Mouse (Mus musculus): ENCODE measurements around the gene Med13l. TPM values are rescaled to one million over a fixed set of nuclear protein-coding genes. Genes with fewer than 3 reads are reported as not detected.

Gene Med13l
- polyA plus RNA-seq, 1 experiment from 2014 or later: 18.6 TPM

GRCm38 (mm10) chr5:118622346-118622745, 61.9 kb downstream of the Med13l start:
- H3K27me3 ChIP-seq (ENCODE audit: control insufficient read depth, insufficient read depth, low read length): no peaks in the 10 kb centered on the region
- no peak overlapping the region for H3K4me3 ChIP-seq (ENCODE audit: low read depth, low read length)
- H3K9ac ChIP-seq (replicated peaks; ENCODE audit: low read depth, low read length): no peak overlapping the region
- H3K4me1 ChIP-seq (ENCODE audit: control insufficient read depth, insufficient read depth, low read length): peaks cover 35% of the 10 kb centered on the region
- WGBS: 89% methylated on average over 5 of the region's 5 CpGs
- no peak for ATAC-seq (ENCODE audit: low read depth)
- no peaks in the 10 kb centered on the region for H3K9me3 ChIP-seq (ENCODE audit: control insufficient read depth, low read length)
- no peak overlapping the region for H3K4me2 ChIP-seq (ENCODE audit: low read depth, low read length)
- H3K36me3 ChIP-seq (ENCODE audit: control insufficient read depth, insufficient read depth, low read length): no peaks in the 10 kb centered on the region
- H3K27ac ChIP-seq (ENCODE audit: low read depth, low read length): no peak overlapping the region

GRCm38 (mm10) chr5:118623797-118624196, 63.3 kb downstream of the Med13l start:
- Histone ChIP-seq H3K4me3 (ENCODE audit: low read depth, low read length) (no peak overlapping the region), H3K4me2 (ENCODE audit: low read depth, low read length) (no peak overlapping the region), H3K27ac (ENCODE audit: low read depth, low read length) (no peak overlapping the region), H3K27me3 (ENCODE audit: control insufficient read depth, insufficient read depth, low read length) (no peaks in the 10 kb centered on the region), H3K36me3 (ENCODE audit: control insufficient read depth, insufficient read depth, low read length) (no peaks in the 10 kb centered on the region), H3K9ac (replicated peaks; ENCODE audit: low read depth, low read length) (no peak overlapping the region), H3K4me1 (ENCODE audit: control insufficient read depth, insufficient read depth, low read length) (peaks cover 22% of the 10 kb centered on the region), H3K9me3 (ENCODE audit: control insufficient read depth, low read length) (no peaks in the 10 kb centered on the region)
- no peak for ATAC-seq (ENCODE audit: low read depth)
- WGBS: 69% methylated on average over 5 of the region's 5 CpGs

- H3K4me2 ChIP-seq (ENCODE audit: low read depth, low read length): no peak overlapping the region
- H3K27ac ChIP-seq (ENCODE audit: low read depth, low read length): no peak overlapping the region
- no peak overlapping the region for H3K9ac ChIP-seq (replicated peaks; ENCODE audit: low read depth, low read length)
- peaks cover 4% of the 10 kb centered on the region; the same call in 1 of the 2 replicates for H3K4me1 ChIP-seq (ENCODE audit: control insufficient read depth, insufficient read depth, low read length)
- H3K4me3 ChIP-seq (ENCODE audit: low read depth, low read length): no peak overlapping the region
- no peak for ATAC-seq (ENCODE audit: low read depth)
- H3K36me3 ChIP-seq (ENCODE audit: control insufficient read depth, insufficient read depth, low read length): no peaks in the 10 kb centered on the region
- H3K27me3 ChIP-seq (ENCODE audit: control insufficient read depth, insufficient read depth, low read length): no peaks in the 10 kb centered on the region
- no peaks in the 10 kb centered on the region for H3K9me3 ChIP-seq (ENCODE audit: control insufficient read depth, low read length)
- WGBS: 88% methylated on average over 5 of the region's 5 CpGs
Measured at GRCm38 (mm10) chr5:118627630-118628029, 67.2 kb downstream of the Med13l start.

DNA sequence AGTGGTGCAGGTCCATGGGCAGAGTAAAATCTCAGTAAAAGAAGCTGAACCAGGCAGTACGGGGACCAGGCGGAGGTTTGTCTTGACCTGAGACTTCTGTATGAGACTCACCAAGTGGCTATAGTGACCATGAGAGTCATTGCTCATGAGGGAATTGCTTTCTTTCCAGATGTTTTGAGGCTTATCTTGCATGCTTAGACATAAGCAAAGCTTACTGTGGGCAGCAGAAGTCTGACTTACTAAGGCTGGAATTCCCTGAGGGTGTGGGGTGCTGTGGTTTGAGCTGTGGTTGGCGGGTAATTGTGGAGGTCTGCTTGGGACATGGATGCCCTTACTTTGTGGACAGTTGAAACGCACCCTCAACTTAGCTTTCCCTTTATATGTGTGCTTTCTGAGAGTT, 67.7 kb downstream of the Med13l start:
- no peak overlapping the region for H3K4me3 ChIP-seq (ENCODE audit: low read depth, low read length)
- no peak overlapping the region for H3K9ac ChIP-seq (replicated peaks; ENCODE audit: low read depth, low read length)
- H3K27me3 ChIP-seq (ENCODE audit: control insufficient read depth, insufficient read depth, low read length): no peaks in the 10 kb centered on the region
- 94% methylated on average over 4 of the region's 4 CpGs for WGBS
- no peaks in the 10 kb centered on the region for H3K9me3 ChIP-seq (ENCODE audit: control insufficient read depth, low read length)
- H3K4me2 ChIP-seq (ENCODE audit: low read depth, low read length): no peak overlapping the region
- ATAC-seq (ENCODE audit: low read depth): no peak
- H3K36me3 ChIP-seq (ENCODE audit: control insufficient read depth, insufficient read depth, low read length): no peaks in the 10 kb centered on the region
- no peak overlapping the region for H3K27ac ChIP-seq (ENCODE audit: low read depth, low read length)
- H3K4me1 ChIP-seq (ENCODE audit: control insufficient read depth, insufficient read depth, low read length): peaks cover 4% of the 10 kb centered on the region; the same call in 1 of the 2 replicates

GRCm38 (mm10) chr5:118632346-118632745, 71.9 kb downstream of the Med13l start:
- no peaks in the 10 kb centered on the region for H3K9me3 ChIP-seq (ENCODE audit: control insufficient read depth, low read length)
- no peak overlapping the region for H3K27ac ChIP-seq (ENCODE audit: low read depth, low read length)
- H3K9ac ChIP-seq (replicated peaks; ENCODE audit: low read depth, low read length): no peak overlapping the region
- no peaks in the 10 kb centered on the region for H3K27me3 ChIP-seq (ENCODE audit: control insufficient read depth, insufficient read depth, low read length)
- WGBS: 85% methylated on average over 8 of the region's 8 CpGs
- no peak overlapping the region for H3K4me2 ChIP-seq (ENCODE audit: low read depth, low read length)
- H3K4me1 ChIP-seq (ENCODE audit: control insufficient read depth, insufficient read depth, low read length): peaks cover 10% of the 10 kb centered on the region
- ATAC-seq (ENCODE audit: low read depth): no peak
- no peaks in the 10 kb centered on the region for H3K36me3 ChIP-seq (ENCODE audit: control insufficient read depth, insufficient read depth, low read length)
- no peak overlapping the region for H3K4me3 ChIP-seq (ENCODE audit: low read depth, low read length)

DNA sequence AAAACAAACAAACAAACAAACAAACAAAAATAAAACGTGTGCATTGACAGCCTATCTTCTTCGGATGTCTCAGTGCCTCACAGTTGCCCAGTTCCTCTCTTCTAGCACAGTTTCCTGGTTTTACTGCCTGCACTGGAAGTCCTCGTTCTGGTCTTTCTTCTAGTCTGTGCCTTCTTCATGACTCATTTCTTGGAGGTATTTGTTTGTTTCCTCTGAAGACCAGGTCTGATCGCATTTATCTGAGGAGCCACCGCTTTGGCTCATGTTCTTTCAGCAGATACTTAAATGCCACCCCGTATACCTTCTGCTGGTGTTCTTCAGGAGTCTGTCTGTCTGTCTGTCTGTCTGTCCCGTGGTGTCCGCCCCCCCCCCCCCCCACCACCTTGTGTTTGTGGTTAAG, 72.6 kb downstream of the Med13l start:
- Histone ChIP-seq H3K36me3 (ENCODE audit: control insufficient read depth, insufficient read depth, low read length) (no peaks in the 10 kb centered on the region), H3K27me3 (ENCODE audit: control insufficient read depth, insufficient read depth, low read length) (no peaks in the 10 kb centered on the region), H3K4me3 (ENCODE audit: low read depth, low read length) (no peak overlapping the region), H3K27ac (ENCODE audit: low read depth, low read length) (no peak overlapping the region), H3K9me3 (ENCODE audit: control insufficient read depth, low read length) (no peaks in the 10 kb centered on the region), H3K4me2 (ENCODE audit: low read depth, low read length) (no peak overlapping the region), H3K4me1 (ENCODE audit: control insufficient read depth, insufficient read depth, low read length) (peaks cover 10% of the 10 kb centered on the region), H3K9ac (replicated peaks; ENCODE audit: low read depth, low read length) (no peak overlapping the region)
- 83% methylated on average over 8 of the region's 8 CpGs for WGBS
- ATAC-seq (ENCODE audit: low read depth): no peak

- Histone ChIP-seq H3K36me3 (ENCODE audit: control insufficient read depth, insufficient read depth, low read length) (no peaks in the 10 kb centered on the region), H3K27me3 (ENCODE audit: control insufficient read depth, insufficient read depth, low read length) (no peaks in the 10 kb centered on the region), H3K4me1 (ENCODE audit: control insufficient read depth, insufficient read depth, low read length) (peaks cover 10% of the 10 kb centered on the region), H3K9ac (replicated peaks; ENCODE audit: low read depth, low read length) (no peak overlapping the region), H3K9me3 (ENCODE audit: control insufficient read depth, low read length) (no peaks in the 10 kb centered on the region), H3K4me3 (ENCODE audit: low read depth, low read length) (no peak overlapping the region), H3K4me2 (ENCODE audit: low read depth, low read length) (no peak overlapping the region), H3K27ac (ENCODE audit: low read depth, low read length) (no peak overlapping the region; the same call in 1 of the 2 replicates)
- no peak for ATAC-seq (ENCODE audit: low read depth)
- WGBS: 17% methylated on average over 11 of the region's 11 CpGs
Measured at GRCm38 (mm10) chr5:118635476-118636187, 75.2 kb downstream of the Med13l start.

- H3K4me1 ChIP-seq (ENCODE audit: control insufficient read depth, insufficient read depth, low read length): peaks cover 10% of the 10 kb centered on the region
- 92% methylated on average over 16 of the region's 16 CpGs for WGBS
Measured at GRCm38 (mm10) chr5:118636399-118637369, 76.2 kb downstream of the Med13l start.

DNA sequence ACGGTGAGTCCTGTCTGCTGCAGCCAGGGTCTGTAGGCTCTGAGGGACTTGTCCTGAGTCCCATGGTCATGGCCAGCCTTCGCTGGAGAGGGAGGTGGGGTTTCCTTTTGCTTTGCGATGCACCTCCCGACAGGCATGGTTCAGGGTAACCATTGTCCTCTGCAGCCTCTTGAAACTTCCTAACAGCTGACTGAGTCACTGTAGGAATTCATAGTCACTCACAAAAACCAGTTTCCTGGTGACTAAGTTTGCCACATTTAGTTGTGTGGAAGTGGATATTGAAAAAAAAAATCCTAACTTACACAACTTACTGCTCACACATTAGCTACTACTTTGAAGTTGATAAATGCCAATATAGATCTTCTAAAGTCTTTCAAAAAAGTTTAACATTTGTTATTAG, 77.5 kb downstream of the Med13l start:
- no peak overlapping the region for H3K27ac ChIP-seq (ENCODE audit: low read depth, low read length)
- H3K4me3 ChIP-seq (ENCODE audit: low read depth, low read length): no peak overlapping the region
- no peak overlapping the region for H3K9ac ChIP-seq (replicated peaks; ENCODE audit: low read depth, low read length)
- no peak for ATAC-seq (ENCODE audit: low read depth)
- peaks cover 10% of the 10 kb centered on the region for H3K4me1 ChIP-seq (ENCODE audit: control insufficient read depth, insufficient read depth, low read length)
- 68% methylated on average over 4 of the region's 4 CpGs for WGBS
- H3K9me3 ChIP-seq (ENCODE audit: control insufficient read depth, low read length): no peaks in the 10 kb centered on the region
- no peaks in the 10 kb centered on the region for H3K27me3 ChIP-seq (ENCODE audit: control insufficient read depth, insufficient read depth, low read length)
- H3K4me2 ChIP-seq (ENCODE audit: low read depth, low read length): no peak overlapping the region
- H3K36me3 ChIP-seq (ENCODE audit: control insufficient read depth, insufficient read depth, low read length): no peaks in the 10 kb centered on the region

More at GRCm38 (mm10) chr5:118636399-118637369, 76.2 kb downstream of the Med13l start:
- Histone ChIP-seq H3K9me3 (ENCODE audit: control insufficient read depth, low read length) (no peaks in the 10 kb centered on the region), H3K4me2 (ENCODE audit: low read depth, low read length) (no peak overlapping the region), H3K9ac (replicated peaks; ENCODE audit: low read depth, low read length) (no peak overlapping the region), H3K4me3 (ENCODE audit: low read depth, low read length) (no peak overlapping the region), H3K27me3 (ENCODE audit: control insufficient read depth, insufficient read depth, low read length) (no peaks in the 10 kb centered on the region), H3K27ac (ENCODE audit: low read depth, low read length) (no peak overlapping the region), H3K36me3 (ENCODE audit: control insufficient read depth, insufficient read depth, low read length) (no peaks in the 10 kb centered on the region)
- ATAC-seq (ENCODE audit: low read depth): no peak

Data from neural tube, embryonic 14.5 days (tissue).